Mouse (Mus musculus) hindbrain, postnatal 0 days (tissue): ENCODE data around the gene Abca4. TPM values are rescaled to one million over a fixed set of nuclear protein-coding genes. Genes with fewer than 3 reads are reported as not detected.

Experiments used
- ATAC-seq: fragments of 200-750 bp; cut with Nextera tagmentation; 2 replicates; pipeline ENCODE4 v1.8.0; 2017; ENCODE audit warnings: mild to moderate bottlenecking, moderate TSS enrichment, moderate library complexity
- DNase-seq: peaks from one replicate; pipeline ENCODE4 v3.0.0-alpha.2; 2015; ENCODE audit warnings: low spot score
- H3K27ac ChIP-seq: fragments of 300-500 bp; sonication (generic); 2 replicates; pipeline ENCODE4 v1.5.1; 2014; ENCODE audit warnings: mild to moderate bottlenecking
- H3K27me3 ChIP-seq: fragments of 300-500 bp; sonication (generic); 2 replicates; pipeline ENCODE4 v1.6.1; 2014; ENCODE audit warnings: low read length, mixed read lengths; ENCODE audit not compliant: insufficient read depth
- H3K36me3 ChIP-seq: fragments of 300-500 bp; sonication (generic); 2 replicates; pipeline ENCODE4 v1.6.1; 2014; ENCODE audit warnings: low read length, mixed read lengths; ENCODE audit not compliant: insufficient read depth
- H3K4me1 ChIP-seq: fragments of 300-500 bp; sonication (generic); 2 replicates; pipeline ENCODE4 v1.6.1; 2014; ENCODE audit warnings: antibody characterized with exemption, low read length, mixed read lengths; ENCODE audit not compliant: insufficient read depth
- H3K4me2 ChIP-seq: fragments of 300-500 bp; sonication (generic); 2 replicates; pipeline ENCODE4 v1.6.1; 2014; ENCODE audit warnings: low read depth, mild to moderate bottlenecking, low read length, moderate library complexity, mixed read lengths
- H3K4me3 ChIP-seq: fragments of 300-500 bp; sonication (generic); 2 replicates; pipeline ENCODE4 v1.5.1; 2014; ENCODE audit warnings: low read length
- H3K9ac ChIP-seq: fragments of 300-500 bp; sonication (generic); replicated peaks from 2 replicates; pipeline ENCODE4 v1.6.1; 2014; ENCODE audit warnings: mild to moderate bottlenecking, low read length, moderate library complexity, mixed read lengths
- H3K9me3 ChIP-seq: fragments of 300-500 bp; sonication (generic); 2 replicates; pipeline ENCODE4 v1.6.1; 2016; ENCODE audit warnings: low read length, mixed read lengths
- CTCF ChIP-seq: IDR thresholded peaks from 2 replicates; pipeline ENCODE4 v1.5.1; 2016; ENCODE audit warnings: antibody characterized with exemption, control low read depth, low read depth
- WGBS: fragments of 180-500 bp; shearing (Covaris S2); extraction: QIAGEN DNeasy Blood & Tissue Kit; methylation state at CpG from one replicate; pipeline ENCODE4 v1.1.7; 2014; 5-methylcytosine and 5-hydroxymethylcytosine counted together
- polyA plus RNA-seq: library from polyadenylated mRNA; unstranded; fragments of >200 nt; fragmentation: Nextera tagmentation; extraction: Ambion mirVana; gene quantifications from 2 replicates; pipeline ENCODE4 v1.2.1, GENCODE M21; 2015
- total RNA-seq: library from RNA; depleted of rRNA; stranded (reverse); fragments of >200 nt; gene quantifications from 2 replicates; pipeline ENCODE4 v1.2.3, GENCODE M21; 2014

Gene Abca4
- total and polyA plus RNA-seq, 2 experiments from 2014 or later, result 4.8 to 11.7 TPM

- H3K4me1 ChIP-seq, result peaks cover 24% of the 10 kb centered on the region
- H3K9me3 ChIP-seq, result no peaks in the 10 kb centered on the region
- H3K27ac ChIP-seq, result peak overlapping the region; percentile 61
- H3K36me3 ChIP-seq, result no peaks in the 10 kb centered on the region
- no peak for TF ChIP-seq CTCF
- peak overlapping the region; percentile 38 for H3K4me2 ChIP-seq
- no peak overlapping the region for H3K4me3 ChIP-seq
- ATAC-seq, result peak; percentile 55
- H3K9ac ChIP-seq, result no peak overlapping the region
- 13% methylated on average over 17 of the region's 17 CpGs for WGBS
- H3K27me3 ChIP-seq, result peaks cover 4% of the 10 kb centered on the region; the same call in 1 of the 2 replicates
- DNase-seq, result peak; percentile 82
Measured at GRCm38 (mm10) chr3:122047921-122048861, 3.9 kb downstream of the Abca4 start.

GRCm38 (mm10) chr3:122049158-122049557 is 4.9 kb downstream of the Abca4 start:
- DNase-seq (no peak), ATAC-seq (no peak)

GRCm38 (mm10) chr3:122058439-122059198 is 14.4 kb downstream of the Abca4 start:
- Histone ChIP-seq H3K27ac (no peak overlapping the region), H3K36me3 (no peaks in the 10 kb centered on the region), H3K4me3 (no peak overlapping the region), H3K9me3 (no peaks in the 10 kb centered on the region), H3K4me1 (no peaks in the 10 kb centered on the region), H3K27me3 (no peaks in the 10 kb centered on the region), H3K9ac (no peak overlapping the region), H3K4me2 (no peak overlapping the region)
- ATAC-seq (no peak), DNase-seq (no peak)
- 62% methylated on average over 9 of the region's 9 CpGs for WGBS
- TF ChIP-seq CTCF, result no peak

More at GRCm38 (mm10) chr3:122049158-122049557, 4.9 kb downstream of the Abca4 start:
- Histone ChIP-seq H3K4me1 (peaks cover 19% of the 10 kb centered on the region), H3K36me3 (no peaks in the 10 kb centered on the region), H3K27me3 (peaks cover 4% of the 10 kb centered on the region; the same call in 1 of the 2 replicates), H3K27ac (no peak overlapping the region), H3K9ac (no peak overlapping the region), H3K9me3 (no peaks in the 10 kb centered on the region), H3K4me2 (no peak overlapping the region), H3K4me3 (no peak overlapping the region)
- WGBS, result 52% methylated on average over 6 of the region's 6 CpGs
- TF ChIP-seq CTCF, result no peak

GRCm38 (mm10) chr3:122062586-122062985 is 18.3 kb downstream of the Abca4 start:
- DNase-seq (no peak), ATAC-seq (no peak)
- Histone ChIP-seq H3K9ac (no peak overlapping the region), H3K27ac (no peak overlapping the region), H3K4me1 (no peaks in the 10 kb centered on the region), H3K4me3 (no peak overlapping the region), H3K9me3 (no peaks in the 10 kb centered on the region), H3K36me3 (no peaks in the 10 kb centered on the region), H3K4me2 (no peak overlapping the region), H3K27me3 (no peaks in the 10 kb centered on the region)
- no peak for TF ChIP-seq CTCF
- WGBS, result 90% methylated on average over 10 of the region's 10 CpGs

GRCm38 (mm10) chr3:122064556-122065410 is 20.5 kb downstream of the Abca4 start:
- no peaks in the 10 kb centered on the region for H3K27me3 ChIP-seq
- ATAC-seq (no peak), DNase-seq (no peak)
- no peaks in the 10 kb centered on the region for H3K4me1 ChIP-seq
- H3K4me3 ChIP-seq, result no peak overlapping the region
- H3K27ac ChIP-seq, result no peak overlapping the region
- no peak for TF ChIP-seq CTCF
- 74% methylated on average over 13 of the region's 13 CpGs for WGBS
- H3K36me3 ChIP-seq, result no peaks in the 10 kb centered on the region
- no peak overlapping the region for H3K9ac ChIP-seq
- no peak overlapping the region for H3K4me2 ChIP-seq
- no peaks in the 10 kb centered on the region for H3K9me3 ChIP-seq

- TF ChIP-seq CTCF, result no peak
- Histone ChIP-seq H3K27me3 (no peaks in the 10 kb centered on the region), H3K36me3 (no peaks in the 10 kb centered on the region), H3K4me1 (no peaks in the 10 kb centered on the region), H3K9me3 (no peaks in the 10 kb centered on the region), H3K4me2 (no peak overlapping the region), H3K4me3 (no peak overlapping the region), H3K9ac (no peak overlapping the region), H3K27ac (no peak overlapping the region)
- 73% methylated on average over 10 of the region's 10 CpGs for WGBS
- DNase-seq (no peak), ATAC-seq (no peak)
Measured at GRCm38 (mm10) chr3:122071769-122072168, 27.5 kb downstream of the Abca4 start.
